Mouse (Mus musculus) testis, adult 2 months (tissue): ENCODE data around the gene Fbxl13. TPM values are rescaled to one million over a fixed set of nuclear protein-coding genes. Genes with fewer than 3 reads are reported as not detected.

ENCODE experiments used
- H3K27ac ChIP-seq: fragments of 200-500 bp; 2 replicates; pipeline ENCODE4 v1.5.1; 2012; ENCODE audit warnings: low read depth, low read length; ENCODE audit not compliant: control insufficient read depth, insufficient read depth
- H3K27me3 ChIP-seq: fragments of 200-500 bp; 2 replicates; pipeline ENCODE4 v1.6.1; 2012; ENCODE audit warnings: mild to moderate bottlenecking, low read length, moderate library complexity; ENCODE audit not compliant: control insufficient read depth, insufficient read depth
- H3K36me3 ChIP-seq: fragments of 200-500 bp; 2 replicates; pipeline ENCODE4 v1.6.1; 2012; ENCODE audit warnings: mild to moderate bottlenecking, low read length; ENCODE audit not compliant: control insufficient read depth, insufficient read depth
- H3K4me1 ChIP-seq: fragments of 200-500 bp; 2 replicates; pipeline ENCODE4 v1.6.1; 2012; ENCODE audit warnings: low read length; ENCODE audit not compliant: control insufficient read depth, insufficient read depth
- H3K4me3 ChIP-seq: fragments of 200-500 bp; 2 replicates; pipeline ENCODE4 v1.5.1; 2012; ENCODE audit warnings: low read depth, mild to moderate bottlenecking, low read length, moderate library complexity, mixed read lengths; ENCODE audit not compliant: control insufficient read depth
- CTCF ChIP-seq: fragments of 200-500 bp; IDR thresholded peaks from 2 replicates; pipeline ENCODE4 v1.5.1; 2012; ENCODE audit warnings: low read depth, mild to moderate bottlenecking, inconsistent platforms, low read length, moderate library complexity; ENCODE audit not compliant: control insufficient read depth, insufficient read depth, insufficient replicate concordance
- POLR2A ChIP-seq: fragments of 200-500 bp; IDR thresholded peaks from 2 replicates; pipeline ENCODE4 v1.6.1; 2012; ENCODE audit warnings: low read depth, mild to moderate bottlenecking, inconsistent platforms, low read length, moderate library complexity; ENCODE audit not compliant: control insufficient read depth
- polyA plus RNA-seq: library from polyadenylated mRNA; depleted of rRNA; stranded (reverse); fragments of >200 nt; gene quantifications from 2 replicates; pipeline ENCODE4 v1.2.3, GENCODE M21; 2012

Fbxl13 gene
- polyA plus RNA-seq, 1 experiment, result 92.2 TPM

DNA sequence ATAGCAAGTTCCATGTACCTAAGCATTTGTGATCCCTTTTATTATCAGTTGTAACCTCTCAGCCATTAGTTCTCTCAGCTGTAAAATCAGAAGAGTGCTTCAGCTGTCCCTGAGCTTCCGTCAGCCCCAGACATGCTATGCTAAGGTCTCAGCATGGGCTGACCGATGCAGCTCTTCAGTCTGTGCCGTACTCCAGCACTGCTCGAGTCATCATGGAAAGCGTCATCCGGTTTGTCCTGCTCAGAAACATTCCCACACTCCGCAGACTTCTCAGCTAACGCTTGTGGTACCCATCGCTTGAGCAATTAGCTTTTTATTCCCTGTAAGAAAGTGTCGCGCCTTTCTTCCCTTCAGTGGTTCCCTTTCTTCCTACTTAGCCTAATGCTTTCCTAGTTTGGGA, 146.5 kb downstream of the Fbxl13 start:
- TF ChIP-seq CTCF, result no peak
- TF ChIP-seq POLR2A, result no peak
- Histone ChIP-seq H3K27ac (no peak overlapping the region), H3K27me3 (no peaks in the 10 kb centered on the region), H3K36me3 (no peaks in the 10 kb centered on the region), H3K4me1 (no peaks in the 10 kb centered on the region), H3K4me3 (no peak overlapping the region)

DNA sequence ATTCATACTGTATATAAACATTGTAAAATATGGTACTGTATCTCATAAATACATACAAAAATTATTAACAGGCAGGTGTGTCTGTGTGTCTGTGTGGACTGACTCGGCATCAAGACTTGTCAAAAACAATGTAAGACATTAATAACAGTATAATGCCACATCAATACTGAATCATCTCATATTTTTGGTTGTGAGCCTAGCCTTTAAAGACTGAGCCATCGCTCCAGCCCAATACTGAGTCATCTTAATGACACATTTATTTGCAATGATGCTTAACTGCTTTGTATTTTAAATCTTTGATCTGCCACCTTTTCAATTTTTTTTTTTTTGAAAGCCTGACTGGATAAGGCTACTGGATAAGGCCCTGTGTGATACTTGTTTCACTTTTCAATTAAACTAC, 146.9 kb downstream of the Fbxl13 start:
- Histone ChIP-seq H3K4me3 (no peak overlapping the region), H3K36me3 (no peaks in the 10 kb centered on the region), H3K27me3 (no peaks in the 10 kb centered on the region), H3K4me1 (no peaks in the 10 kb centered on the region), H3K27ac (no peak overlapping the region)
- TF ChIP-seq POLR2A (no peak), CTCF (no peak)

DNA sequence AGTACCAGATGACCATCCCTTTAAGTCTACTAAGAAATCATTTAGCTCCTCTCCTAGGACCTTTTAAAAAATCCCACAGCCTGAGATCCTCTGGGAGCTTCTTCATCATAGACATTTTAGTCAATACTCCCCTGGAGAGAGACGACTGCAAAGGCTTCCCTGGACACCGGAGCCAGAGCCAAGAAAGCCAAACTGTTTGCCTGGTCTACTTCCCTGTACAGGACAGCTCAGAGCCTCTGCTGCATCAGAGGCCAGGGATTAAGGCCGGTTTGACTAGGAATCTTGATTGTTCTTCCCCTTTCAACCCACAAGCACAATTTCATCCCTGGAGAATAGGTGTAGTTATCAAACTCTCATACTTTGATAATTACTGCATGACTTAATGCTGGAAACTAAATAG, 148.6 kb downstream of the Fbxl13 start:
- Histone ChIP-seq H3K27me3 (no peaks in the 10 kb centered on the region), H3K36me3 (no peaks in the 10 kb centered on the region), H3K27ac (no peak overlapping the region), H3K4me1 (no peaks in the 10 kb centered on the region), H3K4me3 (no peak overlapping the region)
- TF ChIP-seq POLR2A, result no peak

DNA sequence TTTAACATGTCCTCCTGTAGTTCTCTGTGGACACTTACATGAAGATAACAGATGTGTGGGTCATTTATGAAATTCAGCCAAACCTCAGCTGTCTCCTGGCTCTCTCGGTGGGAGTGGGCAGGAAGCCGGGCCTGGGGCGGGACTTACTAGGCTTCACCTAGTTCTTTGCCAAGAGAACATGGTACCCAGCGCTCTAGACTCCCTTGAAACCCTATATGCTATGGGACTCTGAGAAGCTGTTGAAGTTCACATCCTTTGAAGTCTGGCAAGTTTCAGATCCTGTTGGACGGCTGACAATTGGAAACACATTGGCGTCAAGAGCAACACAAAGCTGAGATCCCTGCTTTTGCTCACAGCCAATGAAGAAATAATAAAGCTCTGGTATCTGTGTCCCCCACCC, 149.1 kb downstream of the Fbxl13 start:
- Histone ChIP-seq H3K4me1 (no peaks in the 10 kb centered on the region), H3K27me3 (no peaks in the 10 kb centered on the region), H3K36me3 (no peaks in the 10 kb centered on the region), H3K4me3 (no peak overlapping the region), H3K27ac (no peak overlapping the region)
- TF ChIP-seq POLR2A (no peak), CTCF (no peak)

DNA sequence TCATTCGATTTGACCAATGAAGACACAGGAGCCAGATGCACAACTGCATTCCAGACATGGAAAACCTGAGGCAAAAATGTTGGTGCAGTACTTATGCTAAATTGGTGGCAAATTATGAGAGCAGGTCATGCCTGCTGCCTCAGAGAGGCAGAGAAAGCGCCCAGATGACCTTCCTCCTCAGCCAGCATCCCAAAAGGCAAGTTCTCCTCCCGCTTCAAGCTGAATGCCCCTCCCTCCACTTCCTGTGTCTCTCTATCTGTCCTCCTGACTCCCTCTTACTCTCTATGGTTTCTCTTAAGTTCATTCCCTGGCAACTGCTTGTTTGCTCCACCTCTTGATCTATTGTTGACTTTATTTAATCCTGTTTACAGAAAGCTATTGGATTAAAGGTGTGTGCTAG, 150.7 kb downstream of the Fbxl13 start:
- Histone ChIP-seq H3K4me1 (no peaks in the 10 kb centered on the region), H3K27ac (no peak overlapping the region), H3K36me3 (no peaks in the 10 kb centered on the region), H3K27me3 (no peaks in the 10 kb centered on the region), H3K4me3 (no peak overlapping the region)
- TF ChIP-seq POLR2A, result no peak
- no peak for TF ChIP-seq CTCF

DNA sequence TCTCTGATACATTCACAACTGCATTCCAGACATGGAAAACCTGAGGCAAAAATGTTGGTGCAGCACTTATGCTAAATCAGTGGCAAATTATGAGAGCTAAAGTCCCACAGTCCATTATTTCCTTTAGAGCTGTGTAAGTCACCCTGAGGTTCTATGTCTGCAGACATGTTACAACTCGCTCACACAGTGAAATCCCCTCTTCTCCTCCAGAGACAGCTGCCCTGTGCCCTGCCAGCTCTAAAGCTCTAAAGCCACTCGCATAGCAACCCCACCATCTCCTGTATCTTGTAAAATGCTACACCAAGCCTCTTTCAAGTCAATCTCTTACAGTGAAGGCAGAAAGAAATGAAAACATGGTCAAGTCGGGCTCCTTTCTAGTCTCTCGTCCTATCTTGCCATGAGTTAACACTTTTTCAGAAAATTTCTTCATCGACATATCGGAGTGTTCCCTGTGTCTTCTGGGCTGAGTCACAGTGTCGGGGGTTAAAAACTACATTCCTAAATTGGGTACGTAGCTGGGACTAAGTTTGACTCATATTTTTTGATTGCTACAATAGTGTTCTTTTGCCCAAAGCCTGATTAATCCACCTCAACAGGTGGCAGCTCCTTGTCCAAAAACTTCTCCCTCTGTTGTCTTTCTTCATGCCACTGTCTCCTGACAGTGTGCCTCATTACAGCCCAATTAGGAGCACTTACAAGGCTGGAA, 152.0 kb downstream of the Fbxl13 start:
- H3K4me3 ChIP-seq, result no peak overlapping the region
- H3K36me3 ChIP-seq, result no peaks in the 10 kb centered on the region
- no peak for TF ChIP-seq CTCF
- no peaks in the 10 kb centered on the region for H3K27me3 ChIP-seq
- H3K27ac ChIP-seq, result no peak overlapping the region
- no peaks in the 10 kb centered on the region for H3K4me1 ChIP-seq

DNA sequence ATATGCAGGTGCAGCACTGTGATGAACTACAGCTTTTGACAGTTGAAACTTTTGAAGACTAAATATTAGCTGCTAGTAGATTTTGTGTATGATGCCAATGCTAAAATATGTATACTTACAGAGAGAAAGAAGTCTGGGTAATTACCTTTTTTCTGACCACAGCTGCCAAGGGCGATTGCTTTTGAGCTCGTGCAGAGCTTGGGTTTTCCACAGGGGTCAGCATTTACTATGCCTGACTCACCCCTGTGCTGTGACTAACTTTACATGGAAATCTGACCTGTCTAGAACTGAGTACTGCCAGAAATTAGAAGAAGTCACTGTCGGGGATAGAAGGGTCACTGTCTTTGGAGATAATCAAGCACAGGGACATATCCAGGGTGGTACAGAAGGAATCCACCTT, 153.2 kb downstream of the Fbxl13 start:
- no peak for TF ChIP-seq CTCF
- TF ChIP-seq POLR2A, result no peak
- H3K27ac ChIP-seq, result no peak overlapping the region
- H3K4me3 ChIP-seq, result no peak overlapping the region
- no peaks in the 10 kb centered on the region for H3K36me3 ChIP-seq
- no peaks in the 10 kb centered on the region for H3K4me1 ChIP-seq
- no peaks in the 10 kb centered on the region for H3K27me3 ChIP-seq

DNA sequence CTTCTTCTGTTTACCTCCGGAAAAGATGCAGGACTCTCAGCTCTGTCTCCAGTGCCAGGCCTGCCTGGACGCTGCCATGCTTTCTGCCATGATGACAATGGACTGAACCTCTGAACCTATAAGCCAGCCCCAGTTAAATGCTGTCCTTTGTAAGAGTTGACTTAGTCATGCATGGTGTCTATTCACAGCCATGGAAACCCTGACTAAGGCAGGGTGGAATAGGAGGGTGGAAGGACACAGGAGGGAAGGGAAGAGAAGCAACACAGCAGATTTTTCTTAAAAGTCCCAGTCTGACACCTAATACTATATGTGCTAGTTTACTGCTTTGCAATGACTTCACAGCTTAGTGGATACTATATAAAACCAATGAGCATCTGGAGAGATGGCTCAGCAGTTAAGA, 154.0 kb downstream of the Fbxl13 start:
- TF ChIP-seq POLR2A (no peak), CTCF (no peak)
- Histone ChIP-seq H3K4me1 (no peaks in the 10 kb centered on the region), H3K27me3 (no peaks in the 10 kb centered on the region), H3K4me3 (no peak overlapping the region), H3K36me3 (no peaks in the 10 kb centered on the region), H3K27ac (no peak overlapping the region)
